ENCODE assay signal across 8 mouse cellular contexts in genomic region chr19:34270106-34270726, GRCm38 (mm10). TPM values are rescaled to one million over a fixed set of nuclear protein-coding genes. Genes with fewer than 3 reads are reported as not detected.
A peak's percentile ranks its signal among the peaks of the same experiment; 100 is the strongest.
DNase-seq lines count a peak whose midpoint lies in the region; ATAC-seq lines count a peak whose summit lies in the region.
"Had no signal": no experiment of that assay in that cellular context is flagged by ENCODE, and none has a peak within 500 bp of the region (broad histone marks: within the 10 kb centered on the region; RNA-seq: fewer than 3 reads in every experiment).

No protein-coding gene starts in this region.

- DNase-seq in 3T3-L1 (ENCODE audit: low read depth, low spot score), result peak; percentile 27
- DNase-seq in B cell, adult 2 months, result peak; percentile 46 to 47
- peak; percentile 37 for DNase-seq in heart, postnatal 4 days
- no peak for DNase-seq in frontal cortex, postnatal 14 days (ENCODE audit: low spot score in 2 of 2)
- no peak for DNase-seq in urinary bladder, postnatal 14 days (ENCODE audit: low spot score)
- no peak for DNase-seq in ovary, postnatal 10 days (ENCODE audit: low spot score)
- DNase-seq: cerebellum, adult 9-11 months had no signal

- ATAC-seq in monocyte, adult 5-6 weeks (replicated peaks; ENCODE audit: insufficient number of reproducible peaks, low FRiP score, low TSS enrichment, poor library complexity, severe bottlenecking), result peak; percentile 84

RNA-seq across cellular contexts. Expression of gene Acta2, which starts 14.8 kb away (rescaled TPM):
- total RNA-seq in heart, postnatal 4 days (2021), result 1,000 to 10,000 TPM; 1,243 to 1,503 TPM
- 1.9 TPM in 1 of 3 replicates, not detected in the others for total RNA-seq in monocyte, adult 5-6 weeks (2017)

RNA-seq across cellular contexts. Expression of gene Fas, which starts 20.2 kb away (rescaled TPM):
- total RNA-seq in heart, postnatal 4 days (2021), result 1 to 10 TPM; 4.3 to 4.6 TPM
- 13.9 to 25.4 TPM (median 24.3 TPM) in 3 replicates for total RNA-seq in monocyte, adult 5-6 weeks (2017)

Comparison
In these comparisons a context has a peak if more than half of its experiments do, and no peak if none do; other contexts are left out.
1. DNase-seq: peak in 3T3-L1 (single experiment), B cell, adult 2 months (2 of 2) and heart, postnatal 4 days (single experiment); none in frontal cortex, postnatal 14 days (0 of 2), urinary bladder, postnatal 14 days (single experiment) and ovary, postnatal 10 days (single experiment).
2. RNA of gene Acta2, which starts 14.8 kb away (total RNA-seq): 1,243 to 1,503 TPM in heart, postnatal 4 days; 1.9 TPM in monocyte, adult 5-6 weeks; every median in the first group is over 100 times any median in the second.